Mouse (Mus musculus) heart, postnatal 0 days (tissue): ENCODE data around the gene Rbm33.

Experiments
- CTCF ChIP-seq: IDR thresholded peaks from 2 replicates; pipeline ENCODE4 v1.5.1; 2016; ENCODE audit warnings: antibody characterized with exemption, control low read depth, low read depth
- EP300 ChIP-seq: IDR thresholded peaks from 2 replicates; pipeline ENCODE4 v1.6.1; 2016; ENCODE audit warnings: antibody characterized with exemption, low read depth

- TF ChIP-seq CTCF: peak; percentile 98
- TF ChIP-seq EP300: no peak
These were observed 134.2 kb downstream of the Rbm33 start for GRCm38 (mm10) chr5:28451053-28451638.
